Mouse (Mus musculus): ENCODE results near the gene Spaca7. TPM values are rescaled to one million over a fixed set of nuclear protein-coding genes. Genes with fewer than 3 reads are reported as not detected.

The Spaca7 gene
- polyA plus RNA-seq (2015; fragmentation: Nextera tagmentation; extraction: Ambion mirVana), result not detected in 2 replicates

GRCm38 (mm10) chr8:12572814-12573534 is at the start of gene Spaca7:
Spaca7 (plus strand) TSS chr8:12573029.
- no peak within 1 kb of the TSS for H3K4me2 ChIP-seq (ENCODE audit: low read length)
- no peaks in the 10 kb centered on the region for H3K36me3 ChIP-seq (ENCODE audit: control insufficient read depth, insufficient read depth, low read length)
- no peaks in the 10 kb centered on the region for H3K9me3 ChIP-seq (ENCODE audit: control insufficient read depth, low read length)
- no peak within 1 kb of the TSS for H3K9ac ChIP-seq (ENCODE audit: low read depth, low read length)
- no peak for ATAC-seq
- no peaks in the 10 kb centered on the region for H3K27me3 ChIP-seq (replicated peaks; ENCODE audit: control insufficient read depth, insufficient read depth, low read length)
- no peak within 1 kb of the TSS for H3K4me3 ChIP-seq (ENCODE audit: low read length)
- 83% methylated on average over 14 of the region's 14 CpGs for WGBS
- no peaks in the 10 kb centered on the region for H3K4me1 ChIP-seq (ENCODE audit: control insufficient read depth, insufficient read depth, low read depth, low read length)
- no peak within 1 kb of the TSS for H3K27ac ChIP-seq (ENCODE audit: low read depth, low read length)

DNA sequence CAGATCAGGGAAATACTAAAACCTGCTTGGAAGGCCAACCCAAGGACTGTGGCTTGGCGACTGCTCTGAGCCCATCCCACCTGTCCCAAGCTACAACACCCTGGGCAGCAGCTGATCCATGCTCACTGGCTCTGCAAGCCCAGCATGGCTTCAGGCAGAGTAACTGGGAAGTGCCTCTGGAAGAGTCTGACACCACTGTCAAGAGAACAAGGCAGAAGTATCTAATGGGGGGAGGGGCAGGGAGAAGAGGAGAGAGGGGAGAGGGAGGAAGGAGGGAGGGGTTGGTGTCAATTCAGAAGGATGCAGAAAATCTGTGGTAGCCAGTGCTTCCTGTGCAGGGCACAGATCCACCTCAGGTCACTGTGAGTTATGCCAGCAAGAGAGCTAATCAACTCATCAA is 48.5 kb upstream of the Spaca7 start:
- Histone ChIP-seq H3K9ac (ENCODE audit: low read depth, low read length) (no peak overlapping the region), H3K27me3 (replicated peaks; ENCODE audit: control insufficient read depth, insufficient read depth, low read length) (no peaks in the 10 kb centered on the region), H3K9me3 (ENCODE audit: control insufficient read depth, low read length) (no peaks in the 10 kb centered on the region), H3K4me1 (ENCODE audit: control insufficient read depth, insufficient read depth, low read depth, low read length) (no peaks in the 10 kb centered on the region), H3K36me3 (ENCODE audit: control insufficient read depth, insufficient read depth, low read length) (no peaks in the 10 kb centered on the region), H3K4me3 (ENCODE audit: low read length) (no peak overlapping the region), H3K27ac (ENCODE audit: low read depth, low read length) (no peak overlapping the region), H3K4me2 (ENCODE audit: low read length) (no peak overlapping the region)
- WGBS, result 36% methylated on average over 1 of the region's 1 CpGs
- ATAC-seq, result no peak

- 79% methylated on average over 2 of the region's 2 CpGs for WGBS
- Histone ChIP-seq H3K4me2 (ENCODE audit: low read length) (no peak overlapping the region), H3K9me3 (ENCODE audit: control insufficient read depth, low read length) (no peaks in the 10 kb centered on the region), H3K9ac (ENCODE audit: low read depth, low read length) (no peak overlapping the region), H3K4me1 (ENCODE audit: control insufficient read depth, insufficient read depth, low read depth, low read length) (no peaks in the 10 kb centered on the region), H3K36me3 (ENCODE audit: control insufficient read depth, insufficient read depth, low read length) (no peaks in the 10 kb centered on the region), H3K4me3 (ENCODE audit: low read length) (no peak overlapping the region), H3K27me3 (replicated peaks; ENCODE audit: control insufficient read depth, insufficient read depth, low read length) (no peaks in the 10 kb centered on the region), H3K27ac (ENCODE audit: low read depth, low read length) (no peak overlapping the region)
- no peak for ATAC-seq
Observed at GRCm38 (mm10) chr8:12528659-12529058, 44.2 kb upstream of the Spaca7 start.

DNA sequence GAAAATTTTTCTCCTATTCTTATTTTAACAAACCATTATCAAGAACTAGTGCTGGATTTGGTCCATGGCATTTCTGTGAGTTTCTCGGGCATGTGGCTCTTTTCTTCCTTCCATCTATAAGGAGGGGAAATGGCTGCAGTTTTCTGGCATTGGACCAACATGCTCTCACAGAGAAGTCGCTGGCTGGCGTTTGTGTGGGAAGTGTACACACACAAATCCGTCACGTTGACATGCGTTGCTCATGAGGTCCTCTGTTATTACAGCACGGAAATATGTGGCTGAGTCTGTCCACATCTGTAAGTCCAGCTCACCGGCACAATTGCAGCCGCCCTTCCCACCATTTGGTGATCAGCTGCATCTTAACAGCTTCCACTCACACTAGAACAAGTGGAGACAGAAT is 37.2 kb upstream of the Spaca7 start:
- 55% methylated on average over 9 of the region's 9 CpGs for WGBS
- Histone ChIP-seq H3K4me2 (ENCODE audit: low read length) (no peak overlapping the region), H3K27ac (ENCODE audit: low read depth, low read length) (no peak overlapping the region), H3K4me1 (ENCODE audit: control insufficient read depth, insufficient read depth, low read depth, low read length) (no peaks in the 10 kb centered on the region; the same call in 1 of the 2 replicates), H3K36me3 (ENCODE audit: control insufficient read depth, insufficient read depth, low read length) (no peaks in the 10 kb centered on the region), H3K27me3 (replicated peaks; ENCODE audit: control insufficient read depth, insufficient read depth, low read length) (no peaks in the 10 kb centered on the region), H3K9me3 (ENCODE audit: control insufficient read depth, low read length) (peaks cover 3% of the 10 kb centered on the region; the same call in 1 of the 2 replicates), H3K4me3 (ENCODE audit: low read length) (no peak overlapping the region), H3K9ac (ENCODE audit: low read depth, low read length) (no peak overlapping the region)
- no peak for ATAC-seq

DNA sequence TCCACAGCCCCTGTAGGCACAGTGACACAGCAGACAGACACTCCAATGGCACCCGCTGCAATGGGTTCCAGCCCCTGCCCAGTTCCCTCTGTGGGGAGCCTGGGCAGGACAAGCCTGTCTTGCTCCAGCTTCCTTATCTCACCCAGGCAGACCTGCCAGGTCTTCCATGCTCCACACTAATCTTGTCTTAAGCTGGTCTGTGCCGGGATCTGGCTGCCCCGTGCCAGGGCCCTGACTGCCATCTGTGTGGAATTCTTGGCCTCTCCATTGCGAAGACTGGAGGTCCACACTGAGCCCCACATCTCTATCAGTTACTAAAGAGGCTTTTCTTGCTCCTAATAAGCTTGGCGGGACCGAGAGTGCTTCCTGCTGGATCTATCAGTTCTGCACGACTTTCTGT is 36.5 kb upstream of the Spaca7 start:
- no peak overlapping the region for H3K27ac ChIP-seq (ENCODE audit: low read depth, low read length)
- WGBS, result 78% methylated on average over 7 of the region's 7 CpGs
- no peak for ATAC-seq
- H3K4me3 ChIP-seq (ENCODE audit: low read length), result no peak overlapping the region
- H3K27me3 ChIP-seq (replicated peaks; ENCODE audit: control insufficient read depth, insufficient read depth, low read length), result no peaks in the 10 kb centered on the region
- H3K4me2 ChIP-seq (ENCODE audit: low read length), result no peak overlapping the region
- H3K36me3 ChIP-seq (ENCODE audit: control insufficient read depth, insufficient read depth, low read length), result no peaks in the 10 kb centered on the region
- H3K9me3 ChIP-seq (ENCODE audit: control insufficient read depth, low read length), result peaks cover 3% of the 10 kb centered on the region; the same call in 1 of the 2 replicates
- H3K4me1 ChIP-seq (ENCODE audit: control insufficient read depth, insufficient read depth, low read depth, low read length), result no peaks in the 10 kb centered on the region; the same call in 1 of the 2 replicates
- H3K9ac ChIP-seq (ENCODE audit: low read depth, low read length), result no peak overlapping the region

DNA sequence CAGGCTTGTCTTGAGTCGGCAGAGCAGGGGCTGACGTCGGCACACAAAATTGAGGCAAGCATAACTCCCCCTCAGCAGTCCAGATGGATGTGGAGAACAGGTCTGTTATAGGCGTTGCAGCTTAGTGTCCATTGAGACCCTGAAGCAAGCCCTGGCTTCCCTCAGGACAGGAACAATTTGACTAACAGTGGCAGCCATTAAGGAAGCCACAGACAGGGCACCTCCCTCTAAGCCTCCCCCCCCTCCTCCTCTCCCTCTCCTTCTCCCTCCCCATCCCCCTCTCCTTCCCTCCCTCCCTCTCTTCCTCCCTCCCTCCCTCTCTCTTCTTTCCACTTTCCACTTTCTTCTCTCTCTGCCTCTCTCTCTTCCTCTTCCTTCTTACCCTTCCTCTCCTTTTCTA is 27.6 kb upstream of the Spaca7 start:
- H3K4me3 ChIP-seq (ENCODE audit: low read length), result no peak overlapping the region
- WGBS, result 49% methylated on average over 4 of the region's 4 CpGs
- no peak overlapping the region for H3K4me2 ChIP-seq (ENCODE audit: low read length)
- no peaks in the 10 kb centered on the region for H3K36me3 ChIP-seq (ENCODE audit: control insufficient read depth, insufficient read depth, low read length)
- no peak overlapping the region for H3K9ac ChIP-seq (ENCODE audit: low read depth, low read length)
- peaks cover 6% of the 10 kb centered on the region for H3K27me3 ChIP-seq (replicated peaks; ENCODE audit: control insufficient read depth, insufficient read depth, low read length)
- H3K4me1 ChIP-seq (ENCODE audit: control insufficient read depth, insufficient read depth, low read depth, low read length), result no peaks in the 10 kb centered on the region
- no peak for ATAC-seq
- no peaks in the 10 kb centered on the region for H3K9me3 ChIP-seq (ENCODE audit: control insufficient read depth, low read length)
- H3K27ac ChIP-seq (ENCODE audit: low read depth, low read length), result no peak overlapping the region

DNA sequence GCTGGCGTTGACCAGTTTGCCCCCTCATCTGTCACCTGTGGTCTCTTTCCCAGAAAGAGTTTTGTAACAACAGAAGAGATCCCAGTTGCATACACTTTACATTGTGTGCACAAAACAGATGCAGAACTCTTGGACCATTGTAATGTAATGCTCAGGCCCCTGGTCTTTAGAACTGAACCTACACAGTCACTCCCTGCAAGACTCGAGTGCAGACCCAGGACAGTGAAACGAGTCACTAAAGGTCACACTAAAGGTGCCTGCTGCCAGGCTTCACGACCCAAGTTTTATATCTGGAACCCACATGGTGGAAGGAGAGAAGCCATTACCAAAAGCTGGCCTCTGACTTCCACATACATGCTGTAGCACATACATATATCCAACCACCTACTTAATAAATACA is 27.2 kb upstream of the Spaca7 start:
- Histone ChIP-seq H3K36me3 (ENCODE audit: control insufficient read depth, insufficient read depth, low read length) (no peaks in the 10 kb centered on the region), H3K9me3 (ENCODE audit: control insufficient read depth, low read length) (no peaks in the 10 kb centered on the region), H3K27ac (ENCODE audit: low read depth, low read length) (no peak overlapping the region), H3K4me3 (ENCODE audit: low read length) (no peak overlapping the region), H3K4me2 (ENCODE audit: low read length) (no peak overlapping the region), H3K27me3 (replicated peaks; ENCODE audit: control insufficient read depth, insufficient read depth, low read length) (peaks cover 6% of the 10 kb centered on the region), H3K4me1 (ENCODE audit: control insufficient read depth, insufficient read depth, low read depth, low read length) (no peaks in the 10 kb centered on the region), H3K9ac (ENCODE audit: low read depth, low read length) (no peak overlapping the region)
- ATAC-seq, result no peak
- WGBS, result 73% methylated on average over 4 of the region's 4 CpGs

GRCm38 (mm10) chr8:12547466-12548220 is 25.2 kb upstream of the Spaca7 start:
- Histone ChIP-seq H3K4me3 (ENCODE audit: low read length) (no peak overlapping the region), H3K27me3 (replicated peaks; ENCODE audit: control insufficient read depth, insufficient read depth, low read length) (peaks cover 4% of the 10 kb centered on the region), H3K9ac (ENCODE audit: low read depth, low read length) (no peak overlapping the region), H3K4me1 (ENCODE audit: control insufficient read depth, insufficient read depth, low read depth, low read length) (no peaks in the 10 kb centered on the region), H3K4me2 (ENCODE audit: low read length) (no peak overlapping the region), H3K36me3 (ENCODE audit: control insufficient read depth, insufficient read depth, low read length) (no peaks in the 10 kb centered on the region), H3K27ac (ENCODE audit: low read depth, low read length) (no peak overlapping the region), H3K9me3 (ENCODE audit: control insufficient read depth, low read length) (no peaks in the 10 kb centered on the region)
- no peak for ATAC-seq
- 60% methylated on average over 7 of the region's 7 CpGs for WGBS

DNA sequence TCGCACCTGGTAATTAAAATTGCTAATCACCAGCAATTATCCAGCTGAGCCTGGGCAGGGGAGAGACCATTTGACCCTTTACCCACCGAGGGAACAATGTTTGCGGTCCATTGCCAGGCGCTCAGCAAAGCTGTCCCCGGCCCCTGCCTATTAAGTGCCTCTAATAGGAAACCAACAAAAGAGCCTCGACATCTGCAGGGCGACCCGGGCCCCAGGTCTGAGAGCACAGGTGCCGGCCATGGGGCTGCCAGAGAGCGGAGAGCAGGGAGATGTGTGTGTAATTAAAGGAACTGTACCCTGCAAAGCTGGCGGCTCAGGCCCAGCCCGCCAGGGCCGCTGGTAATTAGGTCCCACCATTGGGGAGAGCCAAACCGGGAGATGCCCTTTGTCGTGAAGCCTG is 24.6 kb upstream of the Spaca7 start:
- no peak overlapping the region for H3K4me3 ChIP-seq (ENCODE audit: low read length)
- no peak overlapping the region for H3K27ac ChIP-seq (ENCODE audit: low read depth, low read length)
- no peaks in the 10 kb centered on the region for H3K36me3 ChIP-seq (ENCODE audit: control insufficient read depth, insufficient read depth, low read length)
- no peak for ATAC-seq
- no peak overlapping the region for H3K4me2 ChIP-seq (ENCODE audit: low read length)
- H3K9me3 ChIP-seq (ENCODE audit: control insufficient read depth, low read length), result no peaks in the 10 kb centered on the region
- 5% methylated on average over 15 of the region's 15 CpGs for WGBS
- peaks cover 4% of the 10 kb centered on the region for H3K27me3 ChIP-seq (replicated peaks; ENCODE audit: control insufficient read depth, insufficient read depth, low read length)
- H3K9ac ChIP-seq (ENCODE audit: low read depth, low read length), result no peak overlapping the region
- no peaks in the 10 kb centered on the region for H3K4me1 ChIP-seq (ENCODE audit: control insufficient read depth, insufficient read depth, low read depth, low read length)
